Mouse (Mus musculus): ENCODE data around the gene Grm3.

- TF ChIP-seq CTCF (IDR thresholded peaks at IDR 0.05; ENCODE audit: low read depth) (no peak), EP300 (IDR thresholded peaks at IDR 0.05; ENCODE audit: low read depth) (no peak)
Measured at GRCm38 (mm10) chr5:9477587-9477986, 247.4 kb downstream of the Grm3 start.

All from liver, postnatal 0 days (tissue).